Mouse (Mus musculus) stomach, postnatal 0 days (tissue): ENCODE data around the gene Nfatc2.

Experiments used
- CTCF ChIP-seq: IDR thresholded peaks from 2 replicates; pipeline ENCODE4 v1.5.1; 2016; ENCODE audit warnings: antibody characterized with exemption, low read depth, mild to moderate bottlenecking, moderate library complexity
- EP300 ChIP-seq: optimal IDR thresholded peaks from 2 replicates; pipeline ENCODE3; 2016; ENCODE audit warnings: antibody characterized with exemption

DNA sequence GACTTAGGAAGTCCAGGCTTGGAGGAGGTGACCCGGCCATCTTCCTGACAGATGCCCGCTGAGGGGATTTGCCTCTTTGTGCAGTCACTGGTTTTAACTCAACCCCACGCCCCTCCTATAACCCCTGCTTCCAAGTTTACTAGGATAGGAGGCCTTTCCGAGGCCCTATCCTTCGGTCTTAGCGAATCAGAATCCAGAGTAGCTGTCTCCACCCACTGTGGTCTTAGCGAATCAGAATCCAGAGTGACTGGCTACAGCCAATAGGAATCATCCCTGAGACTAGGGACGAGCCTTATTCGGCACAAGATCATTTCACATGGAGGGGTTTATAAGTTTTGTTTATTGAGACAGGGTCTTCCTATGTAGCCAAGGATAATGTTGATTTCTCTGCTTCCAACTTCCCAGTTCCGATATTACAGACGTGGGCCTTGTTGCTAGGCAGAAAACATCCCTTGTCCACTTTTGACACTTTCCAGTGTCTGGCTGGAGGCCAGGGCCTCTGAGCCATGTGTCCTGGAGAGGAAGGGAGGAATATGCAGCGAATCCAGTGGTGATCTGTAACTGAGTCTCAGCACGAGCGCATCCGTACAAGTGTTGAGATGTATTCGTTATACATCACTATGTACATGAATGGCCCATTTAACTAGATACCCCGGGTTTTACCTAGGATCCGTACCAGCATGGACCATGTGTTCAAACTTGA is 12.9 kb upstream of the Nfatc2 start:
- no peak for TF ChIP-seq CTCF
- TF ChIP-seq EP300, result no peak
